Mouse (Mus musculus) small intestine, adult 2 months (tissue): ENCODE measurements at regions not wholly inside any gene's neighbourhood (a gene's known extent, or its start where the extent isn't known, plus 50 kb on each side); places are given as distances from the start of the nearest gene placed in this dataset.

Experiments used
- CTCF ChIP-seq: fragments of 200-500 bp; IDR thresholded peaks from 2 replicates; pipeline ENCODE4 v1.5.1; 2012; ENCODE audit warnings: low read depth, mild to moderate bottlenecking, control low read depth, inconsistent platforms, low read length, moderate library complexity, mixed read lengths; ENCODE audit not compliant: insufficient replicate concordance, insufficient read length; ENCODE audit errors: extremely low read depth
- POLR2A ChIP-seq: fragments of 200-500 bp; IDR thresholded peaks from 2 replicates; pipeline ENCODE4 v1.6.1; 2012; ENCODE audit warnings: low read depth, mild to moderate bottlenecking, control low read depth, inconsistent platforms, low read length, moderate library complexity

DNA sequence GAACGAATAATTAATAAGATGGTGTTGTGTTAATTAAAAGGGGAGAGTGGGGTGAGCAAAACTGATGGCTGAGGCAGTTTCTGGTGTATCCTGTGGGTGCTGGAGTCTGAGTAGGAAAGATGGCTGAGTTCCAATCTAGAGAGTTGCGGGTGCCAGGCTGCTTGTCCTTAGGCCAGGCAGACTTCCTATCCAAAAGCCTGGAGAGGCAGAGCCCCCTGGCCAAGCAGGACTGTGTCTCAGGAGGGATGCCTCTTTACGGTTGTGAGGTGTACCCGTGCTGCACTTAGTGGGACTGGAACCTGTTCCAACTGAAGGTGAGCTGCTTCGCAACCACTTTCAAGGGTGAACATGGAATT, 836.3 kb upstream of the Lrrc6 start:
- TF ChIP-seq POLR2A (no peak), CTCF (no peak)
